Mouse (Mus musculus): ENCODE data around the gene Kl.

Kl gene

DNA sequence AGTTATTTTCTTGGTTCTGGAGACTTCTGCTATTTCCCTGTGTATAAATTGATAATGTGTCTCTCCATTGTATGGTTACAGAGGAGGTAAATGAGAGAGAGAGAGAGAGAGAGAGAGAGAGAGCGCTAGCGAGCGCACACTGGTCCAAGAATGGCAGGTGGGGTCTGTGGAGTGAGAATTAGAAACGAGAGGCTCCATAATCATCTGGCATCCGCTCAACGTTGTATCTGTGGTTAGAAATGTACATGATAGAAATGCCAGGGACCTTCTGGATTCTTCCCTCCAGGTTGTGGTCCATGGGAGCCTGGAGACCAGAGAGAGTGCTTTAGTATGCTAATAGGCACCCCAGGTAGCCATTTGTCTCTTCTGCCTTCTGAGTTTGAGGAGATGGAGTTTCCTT is 76.5 kb downstream of the Kl start:
- no peak for DNase-seq (ENCODE audit: low spot score)

DNA sequence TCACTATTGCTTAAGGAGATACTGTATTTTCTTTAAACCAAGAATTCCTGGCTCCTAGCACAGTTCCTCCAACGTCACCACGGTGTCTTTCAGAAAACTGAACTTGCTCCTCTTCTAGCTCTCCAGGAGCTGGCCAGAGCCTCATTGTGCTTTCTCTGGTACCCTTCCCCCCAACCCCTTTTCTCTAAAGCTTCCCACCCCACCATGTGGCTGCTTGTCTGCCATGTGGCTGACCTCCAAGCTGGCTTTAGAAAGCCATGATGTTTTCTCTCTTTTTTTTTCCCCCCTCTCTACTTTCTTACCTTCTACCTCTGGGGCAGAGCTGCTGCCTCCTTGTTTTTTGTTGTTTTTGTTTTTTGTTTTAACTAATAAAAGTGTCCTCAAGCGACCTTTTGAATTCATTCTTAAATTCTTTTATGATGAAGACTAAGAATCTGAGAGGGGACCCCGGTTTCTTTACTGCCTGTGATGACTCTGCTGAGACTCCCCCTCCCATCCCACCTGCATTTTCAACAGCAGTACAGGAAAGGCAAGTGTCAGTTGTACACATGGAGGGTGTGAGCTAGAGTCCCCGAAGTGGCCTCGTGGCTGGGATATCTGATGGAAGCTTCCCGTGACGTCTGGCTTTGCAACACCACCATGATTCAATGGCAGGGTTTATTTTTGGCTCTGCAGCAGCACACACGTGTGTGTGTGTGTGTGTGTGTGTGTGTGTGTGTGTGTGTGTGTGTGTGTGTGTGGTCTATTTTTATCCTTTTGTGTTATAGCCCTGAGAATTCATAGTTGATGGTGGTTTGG is 82.5 kb downstream of the Kl start:
- no peak for DNase-seq (ENCODE audit: low spot score)

DNA sequence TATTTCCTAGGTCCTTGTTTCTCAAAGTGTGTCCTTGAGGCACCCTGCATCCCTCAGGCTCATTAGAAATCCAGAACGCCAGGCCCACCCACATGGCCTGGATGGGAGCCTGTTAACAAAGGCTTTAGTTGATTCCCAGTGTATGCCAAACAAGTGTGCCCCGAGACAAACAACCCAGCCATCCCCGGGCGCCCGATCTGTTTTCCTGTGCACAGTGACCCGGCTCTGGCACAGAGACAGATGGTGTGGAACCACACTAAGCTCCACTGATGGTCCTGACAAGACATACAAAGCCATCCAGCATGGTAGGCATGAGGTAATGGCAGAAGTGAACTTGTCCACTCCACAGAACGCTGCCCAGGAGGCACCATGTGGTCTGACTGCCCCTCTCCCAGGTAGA is 85.5 kb downstream of the Kl start:
- DNase-seq (ENCODE audit: low spot score) = no peak

DNA sequence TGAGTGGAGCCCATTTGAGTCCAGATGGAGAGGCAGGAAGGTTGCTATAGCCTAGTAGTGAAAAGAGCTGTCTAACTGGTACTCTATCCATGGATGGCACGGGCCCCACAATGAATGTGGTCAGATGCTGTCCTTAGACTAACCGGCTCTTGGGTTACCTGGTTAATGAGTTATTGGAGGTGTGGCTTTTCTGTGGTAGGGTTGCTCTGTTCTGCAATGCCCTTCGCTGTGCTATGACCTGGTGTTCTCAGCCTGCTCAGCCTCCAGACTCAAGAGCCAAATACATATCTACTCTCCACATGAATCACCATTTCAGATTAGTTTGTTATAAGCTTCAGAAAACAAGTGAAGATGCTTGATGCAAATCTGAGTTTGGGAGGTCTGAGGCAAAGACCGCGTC is 90.5 kb downstream of the Kl start:
- DNase-seq (ENCODE audit: low spot score) = no peak

All from ovary, postnatal 14 days (tissue).